Mouse (Mus musculus) adrenal gland, adult 2 months (tissue): ENCODE data around the gene Upp2. TPM values are rescaled to one million over a fixed set of nuclear protein-coding genes. Genes with fewer than 3 reads are reported as not detected.

ENCODE experiments used
- polyA plus RNA-seq: library from polyadenylated mRNA; depleted of rRNA; stranded (reverse); fragments of >200 nt; gene quantifications from 2 replicates; pipeline ENCODE4 v1.2.3, GENCODE M21; 2012; rRNA removed
- total RNA-seq, 2 experiments: library from RNA; stranded (reverse); gene quantifications; 2 replicates each; pipeline ENCODE4 v1.2.3; 2021

Gene Upp2
- total and polyA plus RNA-seq, 3 experiments = 7.5 to 16.7 (median 14.5) TPM

Other genes with a start within 250 kb of the Upp2 start
- 10 to 100 TPM; 16.6 to 33.5 TPM for gene Acvr1c, start 209.4 kb upstream of the Upp2 start, total RNA-seq
- gene Acvr1c, start 209.4 kb upstream of the Upp2 start, polyA plus RNA-seq = 1.3 and 2.5 TPM in 2 replicates
- not detected for gene Gm17409, start 97.2 kb upstream of the Upp2 start, total RNA-seq
- not detected in 2 replicates for gene Gm17409, start 97.2 kb upstream of the Upp2 start, polyA plus RNA-seq
- 10 to 100 TPM; 34.1 to 40.5 TPM for gene Acvr1, start 141 bp upstream of the Upp2 start, total RNA-seq
- 6.9 and 8.6 TPM in 2 replicates for gene Acvr1, start 141 bp upstream of the Upp2 start, polyA plus RNA-seq